Comparison of ENCODE assay signal across 11 mouse cellular contexts in the genomic region with DNA sequence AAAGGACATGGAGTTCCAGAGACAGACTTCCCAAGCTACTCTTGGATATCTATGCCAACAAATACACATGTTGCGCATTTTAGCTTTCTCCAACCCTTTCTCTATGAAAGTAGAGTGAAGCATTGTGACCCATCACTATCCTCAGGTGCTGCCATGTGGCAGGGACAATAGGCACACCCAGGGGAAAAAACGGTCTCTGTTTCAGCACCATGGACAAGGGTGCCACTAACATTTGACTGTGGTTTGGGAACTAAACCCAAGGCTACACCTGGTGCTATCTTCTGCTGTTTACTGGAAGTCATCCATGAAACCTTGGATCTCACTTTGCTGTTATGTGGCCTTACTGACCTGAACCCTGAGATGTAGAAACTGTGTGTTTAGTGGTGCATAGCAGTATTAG.
DNase-seq lines count a peak whose midpoint lies in the region; ATAC-seq and TF ChIP-seq lines count a peak whose summit lies in the region.
"Had no signal": no experiment of that assay in that cellular context is flagged by ENCODE, and none has a peak within 500 bp of the region (broad histone marks: within the 10 kb centered on the region; RNA-seq: fewer than 3 reads in every experiment).

No protein-coding gene starts in this region.

- no peak overlapping the region for H3K27ac ChIP-seq in neural tube, embryonic 15.5 days (replicated peaks)
- H3K27ac ChIP-seq in hindbrain, embryonic 16.5 days (ENCODE audit: low read depth, low read length), result no peak overlapping the region
- H3K27ac ChIP-seq: embryonic facial prominence, embryonic 13.5 days had no signal

- H3K4me1 ChIP-seq in G1E (ENCODE audit: insufficient read depth, low read depth, low read length), result no peaks in the 10 kb centered on the region
- H3K4me1 ChIP-seq in neural tube, embryonic 15.5 days, result no peaks in the 10 kb centered on the region
- no peaks in the 10 kb centered on the region for H3K4me1 ChIP-seq in hindbrain, embryonic 16.5 days (ENCODE audit: control insufficient read depth, insufficient read depth, low read depth, low read length)
- H3K4me1 ChIP-seq: embryonic facial prominence, embryonic 13.5 days had no signal

- no peak overlapping the region for H3K4me2 ChIP-seq in neural tube, embryonic 15.5 days
- H3K4me2 ChIP-seq in hindbrain, embryonic 16.5 days (ENCODE audit: low read length), result no peak overlapping the region
- H3K4me2 ChIP-seq: embryonic facial prominence, embryonic 13.5 days had no signal

- H3K36me3 ChIP-seq in G1E (replicated peaks), result no peaks in the 10 kb centered on the region
- H3K36me3 ChIP-seq in neural tube, embryonic 15.5 days, result no peaks in the 10 kb centered on the region
- no peaks in the 10 kb centered on the region for H3K36me3 ChIP-seq in hindbrain, embryonic 16.5 days (ENCODE audit: control insufficient read depth, insufficient read depth, low read length)
- H3K36me3 ChIP-seq: embryonic facial prominence, embryonic 13.5 days had no signal

- no peak for ATAC-seq in G1E (ENCODE audit: extremely low read depth, insufficient number of reproducible peaks, low FRiP score, poor library complexity, severe bottlenecking)
- ATAC-seq in neural tube, embryonic 15.5 days (ENCODE audit: low FRiP score), result no peak
- no peak for ATAC-seq in hindbrain, embryonic 16.5 days

- 52% methylated on average over 2 of the region's 2 CpGs for WGBS in neural tube, embryonic 15.5 days
- WGBS in hindbrain, embryonic 16.5 days, result 49% methylated on average over 2 of the region's 2 CpGs

- H3K9me3 ChIP-seq in G1E (replicated peaks), result no peaks in the 10 kb centered on the region
- H3K9me3 ChIP-seq in neural tube, embryonic 15.5 days (replicated peaks), result no peaks in the 10 kb centered on the region
- H3K9me3 ChIP-seq in hindbrain, embryonic 16.5 days (ENCODE audit: control insufficient read depth, low read length), result no peaks in the 10 kb centered on the region
- H3K9me3 ChIP-seq: embryonic facial prominence, embryonic 13.5 days; megakaryocyte, embryonic 14.5 days had no signal

- DNase-seq in kidney, postnatal 4 days, result peak; percentile 46 to 54
- no peak for DNase-seq in kidney, adult 8-10 months
- DNase-seq in G1E (ENCODE audit: low spot score), result peak; percentile 2
- peak; percentile 58 for DNase-seq in embryo, embryonic 10.5 days (ENCODE audit: low spot score)
- DNase-seq in retina, embryonic 14.5 days (ENCODE audit: low spot score), result peak; percentile 51
- no peak for DNase-seq in cerebellum, adult 11-12 months
- DNase-seq: kidney, adult 2 months had no signal

- H3K4me3 ChIP-seq in G1E (ENCODE audit: low read depth, low read length), result no peak overlapping the region
- no peak overlapping the region for H3K4me3 ChIP-seq in neural tube, embryonic 15.5 days (replicated peaks)
- no peak overlapping the region for H3K4me3 ChIP-seq in hindbrain, embryonic 16.5 days (ENCODE audit: low read length)
- H3K4me3 ChIP-seq: embryonic facial prominence, embryonic 13.5 days; megakaryocyte, embryonic 14.5 days had no signal

- no peak for TF ChIP-seq CTCF in G1E (IDR thresholded peaks at IDR 0.05; ENCODE audit: low read depth, low read length)

- no peak overlapping the region for H3K9ac ChIP-seq in neural tube, embryonic 15.5 days (replicated peaks)
- H3K9ac ChIP-seq in hindbrain, embryonic 16.5 days (ENCODE audit: low read depth, low read length), result no peak overlapping the region
- H3K9ac ChIP-seq: embryonic facial prominence, embryonic 13.5 days had no signal

- H3K27me3 ChIP-seq in G1E (ENCODE audit: insufficient read depth, low read length), result no peaks in the 10 kb centered on the region
- no peaks in the 10 kb centered on the region for H3K27me3 ChIP-seq in neural tube, embryonic 15.5 days (replicated peaks)
- H3K27me3 ChIP-seq in hindbrain, embryonic 16.5 days (replicated peaks; ENCODE audit: control insufficient read depth, insufficient read depth, low read length), result no peaks in the 10 kb centered on the region
- H3K27me3 ChIP-seq: embryonic facial prominence, embryonic 13.5 days had no signal

Comparison
In these comparisons a context has a peak if more than half of its experiments do, and no peak if none do; other contexts are left out.
1. DNase-seq: peak in kidney, postnatal 4 days (2 of 2), G1E (single experiment), embryo, embryonic 10.5 days (single experiment) and retina, embryonic 14.5 days (single experiment); none in kidney, adult 8-10 months (0 of 2) and cerebellum, adult 11-12 months (single experiment).